In the genomic region with DNA sequence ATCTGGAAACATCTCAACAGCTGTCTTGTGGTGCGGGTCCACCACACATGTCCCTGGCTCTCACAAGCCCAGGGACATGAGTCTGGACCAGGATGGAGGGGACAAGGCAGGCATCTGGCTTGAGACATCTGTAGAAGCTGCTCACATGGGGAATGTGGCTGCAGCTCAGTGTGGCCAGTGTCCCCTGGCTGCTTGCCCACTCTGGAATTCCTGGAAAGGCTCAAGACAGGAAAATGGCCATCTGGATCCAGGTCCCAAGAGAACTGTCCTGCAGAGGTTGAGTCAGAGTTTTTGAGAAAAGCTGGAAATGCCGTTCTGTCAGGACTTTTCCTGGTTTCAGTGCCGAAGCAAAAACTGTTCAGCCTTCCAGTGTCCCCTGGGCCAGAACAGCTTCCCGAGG, we compare ENCODE assay signal across 9 mouse cellular contexts.
DNase-seq lines count a peak whose midpoint lies in the region; ATAC-seq and TF ChIP-seq lines count a peak whose summit lies in the region.
"Had no signal": no experiment of that assay in that cellular context is flagged by ENCODE, and none has a peak within 500 bp of the region (broad histone marks: within the 10 kb centered on the region; RNA-seq: fewer than 3 reads in every experiment).

No protein-coding gene starts in this region.

- no peak overlapping the region for H3K4me3 ChIP-seq in forebrain, embryonic 10.5 days
- H3K4me3 ChIP-seq in forebrain, postnatal 0 days (ENCODE audit: low read depth, low read length), result no peak overlapping the region
- H3K4me3 ChIP-seq in hindbrain, embryonic 11.5 days (ENCODE audit: low read depth, low read length), result no peak overlapping the region
- H3K4me3 ChIP-seq in limb, embryonic 14.5 days (replicated peaks; ENCODE audit: low read length), result no peak overlapping the region
- H3K4me3 ChIP-seq: midbrain, embryonic 12.5 days had no signal

- H3K27ac ChIP-seq in forebrain, embryonic 10.5 days, result peak overlapping the region; percentile 35; the same call in 1 of the 2 replicates
- H3K27ac ChIP-seq in forebrain, postnatal 0 days (ENCODE audit: low read depth, low read length), result no peak overlapping the region
- peak overlapping the region; percentile 47; the same call in 1 of the 2 replicates for H3K27ac ChIP-seq in hindbrain, embryonic 11.5 days (ENCODE audit: low read depth, low read length)
- H3K27ac ChIP-seq in limb, embryonic 14.5 days (replicated peaks; ENCODE audit: low read depth, low read length), result no peak overlapping the region
- H3K27ac ChIP-seq: midbrain, embryonic 12.5 days had no signal

- no peaks in the 10 kb centered on the region for H3K36me3 ChIP-seq in forebrain, embryonic 10.5 days (replicated peaks)
- no peaks in the 10 kb centered on the region for H3K36me3 ChIP-seq in forebrain, postnatal 0 days (ENCODE audit: insufficient read depth)
- no peaks in the 10 kb centered on the region for H3K36me3 ChIP-seq in hindbrain, embryonic 11.5 days (ENCODE audit: control insufficient read depth, insufficient read depth, low read length)
- H3K36me3 ChIP-seq in limb, embryonic 14.5 days (ENCODE audit: control insufficient read depth, insufficient read depth, low read length), result no peaks in the 10 kb centered on the region
- H3K36me3 ChIP-seq: midbrain, embryonic 12.5 days had no signal

- DNase-seq in forebrain, embryonic 10.5 days (ENCODE audit: extremely low spot score, low spot score), result no peak
- DNase-seq in forebrain, postnatal 0 days, result no peak
- peak; percentile 24 for DNase-seq in forelimb bud, embryonic 11.5 days (ENCODE audit: low read depth, low spot score)
- DNase-seq in hindbrain, embryonic 11.5 days (ENCODE audit: low spot score), result no peak
- peak; percentile 73 for DNase-seq in limb, embryonic 14.5 days (ENCODE audit: low spot score)
- DNase-seq in frontal cortex, postnatal 14 days (ENCODE audit: low spot score in 2 of 2), result no peak
- no peak for DNase-seq in layer of hippocampus, adult 18-20 months (ENCODE audit: low spot score in 2 of 2)

- no peak overlapping the region for H3K4me2 ChIP-seq in forebrain, postnatal 0 days (ENCODE audit: low read depth)
- H3K4me2 ChIP-seq in hindbrain, embryonic 11.5 days (replicated peaks; ENCODE audit: low read depth, low read length), result no peak overlapping the region
- H3K4me2 ChIP-seq in limb, embryonic 14.5 days (replicated peaks; ENCODE audit: low read depth, low read length, severe bottlenecking), result no peak overlapping the region
- H3K4me2 ChIP-seq: midbrain, embryonic 12.5 days had no signal

- ATAC-seq in forebrain, postnatal 0 days, result no peak
- ATAC-seq in hindbrain, embryonic 11.5 days (ENCODE audit: low FRiP score), result no peak
- ATAC-seq in limb, embryonic 14.5 days (ENCODE audit: low FRiP score, low read depth), result peak; percentile 62
- no peak for ATAC-seq in monocyte, adult 5-6 weeks (replicated peaks; ENCODE audit: insufficient number of reproducible peaks, low FRiP score, low TSS enrichment, poor library complexity, severe bottlenecking)

- WGBS in forebrain, embryonic 10.5 days, result 92% methylated on average over 4 of the region's 4 CpGs
- 80% methylated on average over 4 of the region's 4 CpGs for WGBS in forebrain, postnatal 0 days
- 79% methylated on average over 4 of the region's 4 CpGs for WGBS in hindbrain, embryonic 11.5 days
- WGBS in limb, embryonic 14.5 days, result 58% methylated on average over 4 of the region's 4 CpGs

- no peak for TF ChIP-seq POLR2A in limb, embryonic 14.5 days (IDR thresholded peaks at IDR 0.05; ENCODE audit: borderline replicate concordance, extremely low read depth, insufficient read depth, insufficient read length)

- H3K9ac ChIP-seq in forebrain, postnatal 0 days, result no peak overlapping the region
- no peak overlapping the region for H3K9ac ChIP-seq in hindbrain, embryonic 11.5 days (ENCODE audit: low read depth, low read length)
- H3K9ac ChIP-seq in limb, embryonic 14.5 days (ENCODE audit: low read depth, low read length, severe bottlenecking), result no peak overlapping the region
- H3K9ac ChIP-seq: midbrain, embryonic 12.5 days had no signal

- H3K9me3 ChIP-seq in forebrain, embryonic 10.5 days, result no peaks in the 10 kb centered on the region
- no peaks in the 10 kb centered on the region for H3K9me3 ChIP-seq in forebrain, postnatal 0 days (ENCODE audit: low read length)
- no peaks in the 10 kb centered on the region for H3K9me3 ChIP-seq in hindbrain, embryonic 11.5 days (ENCODE audit: control insufficient read depth, low read length)
- no peaks in the 10 kb centered on the region for H3K9me3 ChIP-seq in limb, embryonic 14.5 days (ENCODE audit: control insufficient read depth, low read length)
- H3K9me3 ChIP-seq: midbrain, embryonic 12.5 days had no signal

- no peak for TF ChIP-seq CTCF in forebrain, postnatal 0 days (IDR thresholded peaks at IDR 0.05; ENCODE audit: low read depth)

- H3K4me1 ChIP-seq in forebrain, embryonic 10.5 days, result peaks cover 12% of the 10 kb centered on the region
- no peaks in the 10 kb centered on the region; the same call in 1 of the 2 replicates for H3K4me1 ChIP-seq in forebrain, postnatal 0 days (ENCODE audit: insufficient read depth)
- H3K4me1 ChIP-seq in hindbrain, embryonic 11.5 days (replicated peaks; ENCODE audit: control insufficient read depth, insufficient read depth, low read length), result no peaks in the 10 kb centered on the region
- H3K4me1 ChIP-seq in limb, embryonic 14.5 days (ENCODE audit: control insufficient read depth, insufficient read depth, low read length), result peaks cover 8% of the 10 kb centered on the region

- no peaks in the 10 kb centered on the region for H3K27me3 ChIP-seq in forebrain, embryonic 10.5 days (ENCODE audit: poor library complexity, severe bottlenecking)
- H3K27me3 ChIP-seq in forebrain, postnatal 0 days (ENCODE audit: insufficient read depth, low read length), result no peaks in the 10 kb centered on the region
- H3K27me3 ChIP-seq in hindbrain, embryonic 11.5 days (ENCODE audit: control insufficient read depth, insufficient read depth, low read length), result no peaks in the 10 kb centered on the region
- no peaks in the 10 kb centered on the region for H3K27me3 ChIP-seq in limb, embryonic 14.5 days (ENCODE audit: control insufficient read depth, insufficient read depth, low read length)
- H3K27me3 ChIP-seq: midbrain, embryonic 12.5 days had no signal

Comparison
In these comparisons a context has a peak if more than half of its experiments do, and no peak if none do; other contexts are left out.
1. H3K27ac ChIP-seq: peak in forebrain, embryonic 10.5 days (single experiment) and hindbrain, embryonic 11.5 days (single experiment); none in forebrain, postnatal 0 days (single experiment) and limb, embryonic 14.5 days (single experiment).
2. DNase-seq: peak in forelimb bud, embryonic 11.5 days (single experiment) and limb, embryonic 14.5 days (single experiment); none in forebrain, embryonic 10.5 days (single experiment), forebrain, postnatal 0 days (single experiment), hindbrain, embryonic 11.5 days (single experiment), frontal cortex, postnatal 14 days (0 of 2) and layer of hippocampus, adult 18-20 months (0 of 2).